Mouse (Mus musculus) midbrain, embryonic 16.5 days (tissue): ENCODE measurements around the gene Rps11. TPM values are rescaled to one million over a fixed set of nuclear protein-coding genes. Genes with fewer than 3 reads are reported as not detected.
"Not testable (repeated sequence)": the region's sequence is repeated elsewhere in the genome, so short reads cannot be mapped to it uniquely, and the experiment has no call there.

Experiments
- ATAC-seq: fragments of 200-750 bp; cut with Nextera tagmentation; 2 replicates; pipeline ENCODE4 v1.8.0; 2017; ENCODE audit warnings: moderate TSS enrichment
- H3K27ac ChIP-seq: fragments of 300-500 bp; sonication (generic); 2 replicates; pipeline ENCODE4 v1.5.1; 2014; ENCODE audit warnings: mild to moderate bottlenecking, low read length, mixed read lengths
- H3K27me3 ChIP-seq: fragments of 300-500 bp; sonication (generic); 2 replicates; pipeline ENCODE4 v1.6.1; 2014; ENCODE audit warnings: low read depth, low read length, mixed read lengths; ENCODE audit not compliant: control insufficient read depth, insufficient read depth
- H3K36me3 ChIP-seq: fragments of 300-500 bp; sonication (generic); 2 replicates; pipeline ENCODE4 v1.6.1; 2014; ENCODE audit warnings: mild to moderate bottlenecking, low read length, moderate library complexity, mixed read lengths; ENCODE audit not compliant: control insufficient read depth, insufficient read depth
- H3K4me1 ChIP-seq: fragments of 300-500 bp; sonication (generic); 2 replicates; pipeline ENCODE4 v1.6.1; 2014; ENCODE audit warnings: mild to moderate bottlenecking, low read length, mixed read lengths; ENCODE audit not compliant: control insufficient read depth, insufficient read depth
- H3K4me2 ChIP-seq: fragments of 300-500 bp; sonication (generic); 2 replicates; pipeline ENCODE4 v1.6.1; 2014; ENCODE audit warnings: mild to moderate bottlenecking, low read length, mixed read lengths
- H3K4me3 ChIP-seq: fragments of 300-500 bp; sonication (generic); 2 replicates; pipeline ENCODE4 v1.5.1; 2014; ENCODE audit warnings: low read depth, mild to moderate bottlenecking, low read length, moderate library complexity, mixed read lengths
- H3K9ac ChIP-seq: fragments of 300-500 bp; sonication (generic); 2 replicates; pipeline ENCODE4 v1.6.1; 2014; ENCODE audit warnings: low read depth, low read length, mixed read lengths
- H3K9me3 ChIP-seq: fragments of 300-500 bp; sonication (generic); replicated peaks from 2 replicates; pipeline ENCODE4 v1.6.1; 2014; ENCODE audit warnings: mild to moderate bottlenecking, low read length, mixed read lengths; ENCODE audit not compliant: control insufficient read depth, poor library complexity, severe bottlenecking
- WGBS: fragments of 180-500 bp; shearing (Covaris S2); extraction: QIAGEN DNeasy Blood & Tissue Kit; methylation state at CpG from one replicate; pipeline ENCODE4 v1.1.7; 2014; 5-methylcytosine and 5-hydroxymethylcytosine counted together
- polyA plus RNA-seq: library from polyadenylated mRNA; unstranded; fragments of >200 nt; fragmentation: Nextera tagmentation; extraction: Ambion mirVana; gene quantifications from 2 replicates; pipeline ENCODE4 v1.2.1, GENCODE M21; 2015

Rps11 gene
- polyA plus RNA-seq, 1 experiment from 2014 or later = 657 TPM

DNA sequence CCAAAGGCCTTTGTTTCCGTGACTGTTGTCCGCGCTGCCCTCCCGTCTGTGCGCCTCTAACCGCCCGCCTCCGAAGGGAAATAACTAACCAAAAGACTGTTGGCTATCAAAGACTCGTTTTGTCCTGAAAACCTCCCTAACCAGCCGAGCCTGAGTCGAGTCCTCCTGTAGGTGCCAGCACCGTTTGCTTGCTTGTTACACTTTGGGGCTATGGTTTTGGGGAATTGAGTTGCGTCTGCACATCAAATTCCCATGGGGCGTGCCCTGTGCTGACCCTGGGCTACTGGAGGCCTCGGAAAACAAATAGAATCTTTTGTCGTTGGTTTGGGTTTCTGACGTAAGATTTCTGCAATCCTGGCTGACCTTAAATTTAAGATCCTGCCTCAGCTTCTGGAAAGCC, 5.1 kb upstream of the Rps11 start:
- Histone ChIP-seq H3K27me3 (no peaks in the 10 kb centered on the region), H3K36me3 (peaks cover 18% of the 10 kb centered on the region), H3K4me1 (peaks cover 31% of the 10 kb centered on the region), H3K4me3 (peak overlapping the region; percentile 48), H3K27ac (peak overlapping the region; percentile 91), H3K4me2 (peak overlapping the region; percentile 78), H3K9me3 (no peaks in the 10 kb centered on the region; the same call in 1 of the 2 replicates), H3K9ac (peak overlapping the region; percentile 67)
- WGBS = under 1% methylated on average over 17 of the region's 17 CpGs
- no peak for ATAC-seq

DNA sequence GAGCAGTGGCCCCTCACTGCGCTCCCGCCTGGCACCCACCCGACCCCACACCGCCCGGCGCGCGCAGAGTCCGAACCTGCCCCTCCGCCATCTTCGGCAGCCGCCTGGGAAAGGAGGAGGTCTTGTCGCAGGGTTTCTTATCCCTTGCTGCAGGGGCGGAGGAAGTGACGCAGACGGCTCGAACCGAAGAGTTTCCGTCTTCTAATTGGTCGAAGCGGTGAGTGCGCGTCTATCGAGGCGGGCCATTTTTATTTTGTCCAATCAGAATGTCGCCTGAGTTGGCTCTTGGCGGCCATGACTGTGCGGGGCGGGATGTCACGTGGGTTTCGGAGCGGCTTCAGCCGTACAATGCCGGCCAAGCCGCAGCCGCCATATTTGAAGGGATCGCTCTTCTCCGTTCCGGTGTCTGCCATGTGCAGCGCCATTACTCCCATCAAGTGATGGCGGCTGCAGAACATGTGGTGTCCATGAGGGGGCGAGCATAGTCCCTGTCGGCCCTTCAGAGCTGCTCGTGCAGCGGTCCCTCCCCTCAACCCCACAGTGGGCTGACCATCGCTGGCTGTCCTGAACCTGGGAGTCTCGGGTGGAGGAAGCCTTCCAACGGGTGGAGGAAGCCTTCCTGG, 4.5 kb upstream of the Rps11 start, which contains the start of gene Rpl13a:
TSS of gene Rpl13a (minus strand) at position 138 of the 623 bp plus-strand sequence.
- Histone ChIP-seq H3K36me3 (peaks cover 18% of the 10 kb centered on the region), H3K27me3 (no peaks in the 10 kb centered on the region), H3K4me3 (peak within 1 kb of the TSS; percentile 87), H3K4me1 (peaks cover 31% of the 10 kb centered on the region), H3K27ac (peak within 1 kb of the TSS; percentile 91), H3K9me3 (no peaks in the 10 kb centered on the region; the same call in 1 of the 2 replicates), H3K4me2 (peak within 1 kb of the TSS; percentile 78), H3K9ac (peak within 1 kb of the TSS; percentile 96)
- WGBS = under 1% methylated on average over 48 of the region's 48 CpGs
- ATAC-seq = peak; percentile 95

DNA sequence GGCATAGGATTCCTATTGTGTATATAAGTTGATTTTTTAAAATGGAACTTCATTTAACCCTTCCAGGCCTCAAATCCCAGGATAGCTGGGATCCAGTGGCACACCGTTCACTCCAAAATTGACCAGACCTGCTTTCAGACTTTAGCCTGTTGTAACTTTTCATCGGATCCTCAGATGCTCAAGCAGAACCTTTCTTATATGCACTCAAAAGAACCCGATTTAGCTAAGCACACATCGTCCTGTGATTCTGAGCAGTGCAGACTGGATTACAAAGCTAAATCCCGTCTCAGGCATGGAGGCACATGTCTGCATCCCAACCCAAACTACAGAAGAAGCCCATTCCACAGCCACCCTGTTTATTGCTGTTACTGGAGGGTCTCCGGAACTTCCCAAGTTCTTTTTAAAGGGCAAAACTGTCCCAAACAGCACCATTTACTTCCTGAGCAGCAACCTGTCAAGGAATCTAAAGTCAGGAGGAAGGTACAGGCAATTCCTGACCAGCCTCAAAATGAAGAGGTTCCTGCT, 3.5 kb upstream of the Rps11 start:
- under 1% methylated on average over 6 of the region's 6 CpGs for WGBS
- Histone ChIP-seq H3K4me2 (peak overlapping the region; percentile 71), H3K36me3 (peaks cover 20% of the 10 kb centered on the region), H3K27me3 (no peaks in the 10 kb centered on the region), H3K9me3 (no peaks in the 10 kb centered on the region), H3K9ac (peak overlapping the region; percentile 96), H3K27ac (peak overlapping the region; percentile 90), H3K4me3 (peak overlapping the region; percentile 87), H3K4me1 (peaks cover 38% of the 10 kb centered on the region)
- ATAC-seq = no peak

DNA sequence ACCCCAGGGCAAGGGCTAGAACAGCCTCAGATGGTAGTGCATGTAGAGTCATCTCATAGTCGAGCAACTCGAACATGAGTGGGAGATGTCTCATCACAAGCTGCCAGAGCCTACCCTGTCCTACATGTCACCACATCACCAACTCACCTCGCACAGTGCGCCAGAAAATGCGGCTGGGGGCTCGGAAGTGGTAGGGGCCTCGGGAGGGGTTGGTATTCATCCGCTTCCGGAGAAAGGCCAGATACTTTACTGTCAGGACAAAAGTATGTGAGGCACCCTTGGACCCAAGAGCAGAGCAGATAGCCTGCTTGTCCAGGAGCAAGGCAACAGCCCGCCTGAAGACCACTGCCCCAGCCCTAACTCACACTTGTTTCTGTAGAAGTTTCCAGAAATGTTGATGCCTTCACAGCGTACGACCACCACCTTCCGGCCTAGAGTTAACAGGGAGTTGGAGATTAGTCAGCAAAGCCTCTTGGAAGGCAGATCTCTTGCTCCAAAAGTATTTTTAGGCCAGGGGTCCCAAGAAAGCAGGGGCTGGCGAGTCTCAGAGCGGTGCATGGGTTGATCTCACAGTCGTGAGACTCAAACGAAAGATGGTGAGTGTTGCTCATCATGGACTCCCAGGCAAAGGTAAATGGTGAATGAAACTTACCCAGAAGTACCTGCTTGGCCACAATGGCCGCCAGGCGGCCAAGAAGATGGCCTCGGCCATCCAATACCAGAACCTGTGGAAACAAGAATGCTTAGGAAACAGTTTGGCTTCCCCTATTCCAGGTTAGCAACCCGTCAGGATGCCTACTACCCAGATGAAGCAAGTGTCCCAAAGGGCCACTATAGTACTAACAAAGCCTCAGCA, 2.8 kb upstream of the Rps11 start:
- Histone ChIP-seq H3K27ac (peak overlapping the region; percentile 90), H3K36me3 (peaks cover 25% of the 10 kb centered on the region), H3K4me3 (peak overlapping the region; percentile 87), H3K9me3 (no peaks in the 10 kb centered on the region), H3K4me1 (peaks cover 41% of the 10 kb centered on the region), H3K9ac (peak overlapping the region; percentile 96), H3K4me2 (peak overlapping the region; percentile 71), H3K27me3 (no peaks in the 10 kb centered on the region)
- no peak for ATAC-seq
- 49% methylated on average over 21 of the region's 21 CpGs for WGBS

DNA sequence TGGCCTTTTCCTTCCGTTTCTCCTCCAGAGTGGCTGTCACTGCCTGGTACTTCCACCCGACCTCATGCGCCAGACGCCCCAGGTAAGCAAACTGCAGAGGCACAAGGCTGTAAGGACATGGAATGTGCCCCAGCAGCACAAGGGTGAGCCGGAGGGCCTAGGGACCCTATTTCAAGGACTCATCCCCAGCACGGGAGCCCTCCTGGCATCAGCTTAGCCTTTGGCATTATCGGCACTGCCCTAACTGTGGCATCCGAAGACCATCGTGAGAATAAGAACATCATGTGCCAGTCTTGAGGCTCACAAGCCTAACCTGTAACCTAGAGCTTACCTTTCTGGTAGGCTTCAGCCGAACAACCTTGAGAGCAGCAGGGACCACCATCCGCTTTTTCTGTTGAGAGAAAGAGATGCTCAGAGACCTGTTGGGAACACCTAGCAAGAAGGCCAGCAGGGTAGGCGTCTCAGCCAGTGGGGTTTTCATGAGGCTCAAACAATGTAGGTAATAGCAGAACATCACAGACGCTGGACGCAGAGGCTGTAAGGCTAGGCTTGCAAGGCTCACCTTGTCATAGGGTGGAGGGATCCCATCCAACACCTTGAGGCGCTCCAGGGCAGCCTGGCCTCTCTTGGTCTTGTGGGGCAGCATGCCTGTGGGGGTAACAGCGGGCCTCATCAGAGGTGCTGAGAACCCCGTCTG, 2.1 kb upstream of the Rps11 start:
- H3K4me2 ChIP-seq = no peak overlapping the region; the same call in 1 of the 2 replicates
- H3K4me1 ChIP-seq = peaks cover 46% of the 10 kb centered on the region
- no peak for ATAC-seq
- peak overlapping the region; percentile 37; the same call in 1 of the 2 replicates for H3K27ac ChIP-seq
- no peak overlapping the region; the same call in 1 of the 2 replicates for H3K4me3 ChIP-seq
- H3K9me3 ChIP-seq = no peaks in the 10 kb centered on the region
- peak overlapping the region; percentile 96; the same call in 1 of the 2 replicates for H3K9ac ChIP-seq
- peaks cover 33% of the 10 kb centered on the region for H3K36me3 ChIP-seq
- 77% methylated on average over 17 of the region's 17 CpGs for WGBS
- no peaks in the 10 kb centered on the region for H3K27me3 ChIP-seq

DNA sequence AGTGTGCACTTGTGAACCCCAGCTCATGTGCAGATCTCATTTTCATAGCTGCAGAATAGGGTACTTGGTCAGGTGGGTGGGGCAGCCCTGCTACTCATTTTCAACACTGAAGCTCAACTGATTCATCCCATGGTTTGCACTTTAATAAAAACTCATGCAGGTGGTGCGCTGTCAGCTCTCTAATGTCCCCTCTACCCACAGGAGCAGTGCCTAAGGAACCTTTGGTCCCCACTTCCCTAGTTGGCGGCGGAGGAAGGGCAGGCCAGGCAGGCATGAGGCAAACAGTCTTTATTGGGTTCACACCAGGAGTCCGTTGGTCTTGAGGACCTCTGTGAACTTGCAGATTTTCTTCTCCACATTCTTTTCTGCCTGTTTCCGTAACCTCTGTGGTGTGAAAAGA, 1.4 kb upstream of the Rps11 start:
- H3K27ac ChIP-seq, H3K4me3 ChIP-seq, H3K9me3 ChIP-seq, H3K27me3 ChIP-seq, H3K4me2 ChIP-seq, H3K9ac ChIP-seq, ATAC-seq: not testable (repeated sequence)
- 64% methylated on average over 5 of the region's 5 CpGs for WGBS
- Histone ChIP-seq H3K4me1 (peaks cover 46% of the 10 kb centered on the region), H3K36me3 (peaks cover 38% of the 10 kb centered on the region)

DNA sequence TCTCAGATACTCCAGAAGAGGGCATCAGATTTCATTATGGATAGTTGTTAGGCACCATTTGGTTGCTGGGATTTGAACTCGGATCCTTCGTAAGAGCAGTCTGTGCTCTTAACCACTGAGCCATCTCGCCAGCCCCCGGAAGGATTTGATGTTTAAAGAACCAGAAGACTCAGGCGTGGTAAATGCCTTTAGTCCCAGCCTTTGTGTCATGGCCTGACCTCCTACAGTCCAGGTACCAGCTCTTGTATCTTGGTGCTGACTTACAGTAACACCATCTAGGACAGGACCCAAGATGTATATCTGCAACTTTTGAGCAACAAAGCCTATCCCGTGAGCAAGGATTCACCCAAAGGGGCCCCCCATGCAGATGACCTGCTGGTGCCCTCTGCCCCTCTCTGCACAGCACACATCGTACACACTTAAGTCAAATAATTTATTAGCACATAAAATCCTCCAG, 933 bp upstream of the Rps11 start:
- H3K27me3 ChIP-seq = no peaks in the 10 kb centered on the region
- H3K9me3 ChIP-seq = no peaks in the 10 kb centered on the region
- H3K4me2 ChIP-seq = no peak overlapping the region
- peaks cover 41% of the 10 kb centered on the region for H3K36me3 ChIP-seq
- peak overlapping the region; percentile 80 for H3K27ac ChIP-seq
- 21% methylated on average over 7 of the region's 7 CpGs for WGBS
- ATAC-seq = no peak
- no peak overlapping the region for H3K4me3 ChIP-seq
- no peak overlapping the region for H3K9ac ChIP-seq
- peaks cover 46% of the 10 kb centered on the region for H3K4me1 ChIP-seq

DNA sequence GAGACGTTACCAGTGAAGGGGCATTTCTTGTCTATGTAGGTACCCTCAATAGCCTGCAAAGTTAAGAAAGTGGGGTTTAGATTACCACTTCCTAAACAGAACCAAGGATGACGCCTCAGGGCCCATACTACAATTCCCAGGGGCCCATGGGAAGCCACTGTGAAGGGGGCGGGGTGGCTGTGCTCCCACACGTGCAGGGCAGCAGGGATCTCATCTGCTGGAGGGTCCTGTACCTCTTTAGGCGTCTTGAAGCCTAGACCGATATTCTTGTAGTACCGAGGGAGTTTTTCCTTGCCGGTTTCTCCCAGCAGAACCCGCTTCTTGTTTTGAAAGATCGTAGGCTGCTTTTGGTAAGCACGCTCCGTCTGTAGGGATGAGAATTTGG, 1.1 kb downstream of the Rps11 start:
- H3K4me1 ChIP-seq = peaks cover 39% of the 10 kb centered on the region
- peak overlapping the region; percentile 93 for H3K9ac ChIP-seq
- ATAC-seq = no peak
- 22% methylated on average over 12 of the region's 12 CpGs for WGBS
- H3K36me3 ChIP-seq = peaks cover 50% of the 10 kb centered on the region
- H3K4me3 ChIP-seq = peak overlapping the region; percentile 91
- no peaks in the 10 kb centered on the region for H3K27me3 ChIP-seq
- H3K4me2 ChIP-seq = peak overlapping the region; percentile 91
- H3K27ac ChIP-seq = peak overlapping the region; percentile 87
- no peaks in the 10 kb centered on the region for H3K9me3 ChIP-seq
